Mouse (Mus musculus): ENCODE measurements around the gene Aqp6.

GRCm38 (mm10) chr15:99599245-99600070 lies 1.7 kb upstream of the Aqp6 start:
- TF ChIP-seq GATA2 (IDR thresholded peaks at IDR 0.05; ENCODE audit: borderline replicate concordance, low read depth, low read length): no peak
- no peak for TF ChIP-seq CTCF (IDR thresholded peaks at IDR 0.05; ENCODE audit: low read depth, low read length)
- no peak for TF ChIP-seq TAL1 (conservative IDR thresholded peaks at IDR 0.05; ENCODE audit: low read depth, low read length)
- TF ChIP-seq GATA1 (IDR thresholded peaks at IDR 0.05; ENCODE audit: borderline replicate concordance, low read length): no peak

Data from G1E (cell line).